Mouse (Mus musculus): Measurements from ENCODE around the gene Rnf8. TPM values are rescaled to one million over a fixed set of nuclear protein-coding genes. Genes with fewer than 3 reads are reported as not detected.

Gene Rnf8
- polyA plus RNA-seq, 2 experiments = 23.7 to 35.9 TPM

GRCm38 (mm10) chr17:29673325-29673724, 58.7 kb downstream of the Rnf8 start:
- Histone ChIP-seq H3K4me3 (ENCODE audit: insufficient read depth in 1 of 2, low read depth in 2 of 2, low read length in 2 of 2) (no peak overlapping the region), H3K4me1 (replicated peaks; ENCODE audit: control insufficient read depth in 2 of 2, insufficient read depth in 2 of 2, low read length in 1 of 2) (peaks cover 21 to 22% of the 10 kb centered on the region in 2 experiments), H3K27ac (no peak overlapping the region), H3K4me2 (ENCODE audit: low read depth) (no peak overlapping the region), H3K36me3 (replicated peaks; ENCODE audit: control insufficient read depth, insufficient read depth, low read depth) (peaks cover 62% of the 10 kb centered on the region), H3K9me3 (ENCODE audit: control insufficient read depth, low read length) (no peaks in the 10 kb centered on the region), H3K9ac (replicated peaks) (no peak overlapping the region), H3K27me3 (ENCODE audit: control insufficient read depth, insufficient read depth, low read length) (no peaks in the 10 kb centered on the region)
- DNase-seq (ENCODE audit: low read depth in 3 of 3, low spot score in 3 of 3) (no peak), ATAC-seq (ENCODE audit: insufficient read depth) (no peak)
- TF ChIP-seq EP300 (IDR thresholded peaks at IDR 0.05; ENCODE audit: low read depth) (no peak), CTCF (IDR thresholded peaks at IDR 0.05; ENCODE audit: low read depth) (no peak)
- 76% methylated on average over 4 of the region's 4 CpGs for WGBS (ENCODE audit: insufficient replicate concordance)

- Histone ChIP-seq H3K27ac (no peak overlapping the region), H3K4me3 (ENCODE audit: insufficient read depth in 1 of 2, low read depth in 2 of 2, low read length in 2 of 2) (no peak overlapping the region), H3K9me3 (ENCODE audit: control insufficient read depth, low read length) (no peaks in the 10 kb centered on the region), H3K4me1 (replicated peaks; ENCODE audit: control insufficient read depth in 2 of 2, insufficient read depth in 2 of 2, low read length in 1 of 2) (no peaks in the 10 kb centered on the region; a peak in 1 of 4 replicates), H3K36me3 (replicated peaks; ENCODE audit: control insufficient read depth, insufficient read depth, low read depth) (peaks cover 86% of the 10 kb centered on the region), H3K27me3 (ENCODE audit: control insufficient read depth, insufficient read depth, low read length) (no peaks in the 10 kb centered on the region), H3K4me2 (ENCODE audit: low read depth) (no peak overlapping the region), H3K9ac (replicated peaks) (no peak overlapping the region)
- ATAC-seq (ENCODE audit: insufficient read depth) (no peak), DNase-seq (ENCODE audit: low read depth in 3 of 3, low spot score in 3 of 3) (no peak)
- TF ChIP-seq CTCF (IDR thresholded peaks at IDR 0.05; ENCODE audit: low read depth) = no peak
- no peak for TF ChIP-seq EP300 (IDR thresholded peaks at IDR 0.05; ENCODE audit: low read depth)
- 82% methylated on average over 8 of the region's 8 CpGs for WGBS (ENCODE audit: insufficient replicate concordance)
Measured at GRCm38 (mm10) chr17:29678526-29678925, 63.9 kb downstream of the Rnf8 start.

- Histone ChIP-seq H3K36me3 (replicated peaks; ENCODE audit: control insufficient read depth, insufficient read depth, low read depth) (peaks cover 81% of the 10 kb centered on the region), H3K27me3 (ENCODE audit: control insufficient read depth, insufficient read depth, low read length) (no peaks in the 10 kb centered on the region), H3K4me2 (ENCODE audit: low read depth) (no peak overlapping the region), H3K4me1 (replicated peaks; ENCODE audit: control insufficient read depth in 2 of 2, insufficient read depth in 2 of 2, low read length in 1 of 2) (peaks cover 5% of the 10 kb centered on the region in 2 experiments), H3K9ac (replicated peaks) (no peak overlapping the region), H3K4me3 (ENCODE audit: insufficient read depth in 1 of 2, low read depth in 2 of 2, low read length in 2 of 2) (no peak overlapping the region), H3K27ac (no peak overlapping the region), H3K9me3 (ENCODE audit: control insufficient read depth, low read length) (no peaks in the 10 kb centered on the region)
- 74% methylated on average over 6 of the region's 6 CpGs for WGBS (ENCODE audit: insufficient replicate concordance)
- DNase-seq (ENCODE audit: low read depth in 3 of 3, low spot score in 3 of 3) (no peak), ATAC-seq (ENCODE audit: insufficient read depth) (no peak)
- TF ChIP-seq CTCF (IDR thresholded peaks at IDR 0.05; ENCODE audit: low read depth) = no peak
- TF ChIP-seq EP300 (IDR thresholded peaks at IDR 0.05; ENCODE audit: low read depth) = no peak
Measured at GRCm38 (mm10) chr17:29679038-29679767, 64.6 kb downstream of the Rnf8 start.

- Histone ChIP-seq H3K4me2 (ENCODE audit: low read depth) (no peak overlapping the region), H3K9me3 (ENCODE audit: control insufficient read depth, low read length) (no peaks in the 10 kb centered on the region), H3K4me3 (ENCODE audit: insufficient read depth in 1 of 2, low read depth in 2 of 2, low read length in 2 of 2) (no peak overlapping the region), H3K4me1 (replicated peaks; ENCODE audit: control insufficient read depth in 2 of 2, insufficient read depth in 2 of 2, low read length in 1 of 2) (peaks cover 13 to 14% of the 10 kb centered on the region in 2 experiments), H3K27me3 (ENCODE audit: control insufficient read depth, insufficient read depth, low read length) (no peaks in the 10 kb centered on the region), H3K27ac (no peak overlapping the region), H3K9ac (replicated peaks) (no peak overlapping the region), H3K36me3 (replicated peaks; ENCODE audit: control insufficient read depth, insufficient read depth, low read depth) (peaks cover 80% of the 10 kb centered on the region)
- no peak for ATAC-seq (ENCODE audit: insufficient read depth)
- 79% methylated on average over 2 of the region's 2 CpGs for WGBS (ENCODE audit: insufficient replicate concordance)
- TF ChIP-seq CTCF (IDR thresholded peaks at IDR 0.05; ENCODE audit: low read depth) (no peak), EP300 (IDR thresholded peaks at IDR 0.05; ENCODE audit: low read depth) (no peak)
- DNase-seq (ENCODE audit: low read depth in 3 of 3, low spot score in 3 of 3) = no peak
Measured at GRCm38 (mm10) chr17:29680174-29680573, 65.6 kb downstream of the Rnf8 start.

GRCm38 (mm10) chr17:29680921-29681320, 66.3 kb downstream of the Rnf8 start:
- H3K27ac ChIP-seq = no peak overlapping the region
- TF ChIP-seq EP300 (IDR thresholded peaks at IDR 0.05; ENCODE audit: low read depth) (no peak), CTCF (IDR thresholded peaks at IDR 0.05; ENCODE audit: low read depth) (no peak)

More at GRCm38 (mm10) chr17:29680921-29681320, 66.3 kb downstream of the Rnf8 start:
- ATAC-seq (ENCODE audit: insufficient read depth) (no peak), DNase-seq (ENCODE audit: low read depth in 3 of 3, low spot score in 3 of 3) (no peak)
- no peaks in the 10 kb centered on the region for H3K27me3 ChIP-seq (ENCODE audit: control insufficient read depth, insufficient read depth, low read length)
- H3K36me3 ChIP-seq (replicated peaks; ENCODE audit: control insufficient read depth, insufficient read depth, low read depth) = peaks cover 79% of the 10 kb centered on the region
- H3K4me2 ChIP-seq (ENCODE audit: low read depth) = no peak overlapping the region
- H3K4me3 ChIP-seq (ENCODE audit: insufficient read depth in 1 of 2, low read depth in 2 of 2, low read length in 2 of 2) = no peak overlapping the region
- H3K4me1 ChIP-seq (replicated peaks; ENCODE audit: control insufficient read depth in 2 of 2, insufficient read depth in 2 of 2, low read length in 1 of 2) = peaks cover 17 to 21% of the 10 kb centered on the region in 2 experiments
- WGBS (ENCODE audit: insufficient replicate concordance) = 73% methylated on average over 2 of the region's 2 CpGs
- no peak overlapping the region for H3K9ac ChIP-seq (replicated peaks)
- H3K9me3 ChIP-seq (ENCODE audit: control insufficient read depth, low read length) = no peaks in the 10 kb centered on the region

All from liver, embryonic 14.5 days (tissue).